Mouse (Mus musculus): ENCODE measurements around the gene Snx29. TPM values are rescaled to one million over a fixed set of nuclear protein-coding genes. Genes with fewer than 3 reads are reported as not detected.
A peak's percentile ranks its signal among the peaks of the same experiment; 100 is the strongest.

Gene Snx29
- polyA plus RNA-seq, 1 experiment from 2014 or later: 10.2 TPM

GRCm38 (mm10) chr16:11638739-11639138, 316.0 kb downstream of the Snx29 start:
- H3K9ac ChIP-seq (ENCODE audit: low read length): no peak overlapping the region
- ATAC-seq (ENCODE audit: insufficient read depth, low FRiP score): no peak
- peaks cover 8% of the 10 kb centered on the region; the same call in 1 of the 2 replicates for H3K4me1 ChIP-seq (ENCODE audit: control insufficient read depth, insufficient read depth, low read length)
- H3K27ac ChIP-seq (ENCODE audit: low read length): no peak overlapping the region
- H3K27me3 ChIP-seq (ENCODE audit: control insufficient read depth, insufficient read depth, low read length): no peaks in the 10 kb centered on the region
- H3K9me3 ChIP-seq (replicated peaks; ENCODE audit: control insufficient read depth, low read length): no peaks in the 10 kb centered on the region
- 68% methylated on average over 1 of the region's 1 CpGs for WGBS
- H3K36me3 ChIP-seq (ENCODE audit: control insufficient read depth, insufficient read depth, low read length): no peaks in the 10 kb centered on the region
- H3K4me3 ChIP-seq (replicated peaks; ENCODE audit: low read length): no peak overlapping the region
- no peak overlapping the region for H3K4me2 ChIP-seq (ENCODE audit: low read depth, low read length)

GRCm38 (mm10) chr16:11639936-11640335, 317.2 kb downstream of the Snx29 start:
- H3K9ac ChIP-seq (ENCODE audit: low read length): no peak overlapping the region
- ATAC-seq (ENCODE audit: insufficient read depth, low FRiP score): no peak
- H3K27ac ChIP-seq (ENCODE audit: low read length): no peak overlapping the region
- no peaks in the 10 kb centered on the region for H3K9me3 ChIP-seq (replicated peaks; ENCODE audit: control insufficient read depth, low read length)
- H3K4me2 ChIP-seq (ENCODE audit: low read depth, low read length): no peak overlapping the region
- H3K4me3 ChIP-seq (replicated peaks; ENCODE audit: low read length): no peak overlapping the region
- H3K36me3 ChIP-seq (ENCODE audit: control insufficient read depth, insufficient read depth, low read length): no peaks in the 10 kb centered on the region
- WGBS: 92% methylated on average over 8 of the region's 8 CpGs
- H3K4me1 ChIP-seq (ENCODE audit: control insufficient read depth, insufficient read depth, low read length): peaks cover 8% of the 10 kb centered on the region; the same call in 1 of the 2 replicates
- H3K27me3 ChIP-seq (ENCODE audit: control insufficient read depth, insufficient read depth, low read length): no peaks in the 10 kb centered on the region

- H3K27me3 ChIP-seq (ENCODE audit: control insufficient read depth, insufficient read depth, low read length): no peaks in the 10 kb centered on the region
- H3K4me3 ChIP-seq (replicated peaks; ENCODE audit: low read length): no peak overlapping the region
- no peaks in the 10 kb centered on the region for H3K36me3 ChIP-seq (ENCODE audit: control insufficient read depth, insufficient read depth, low read length)
- 68% methylated on average over 6 of the region's 6 CpGs for WGBS
- H3K4me2 ChIP-seq (ENCODE audit: low read depth, low read length): no peak overlapping the region
- ATAC-seq (ENCODE audit: insufficient read depth, low FRiP score): no peak
- no peaks in the 10 kb centered on the region for H3K9me3 ChIP-seq (replicated peaks; ENCODE audit: control insufficient read depth, low read length)
- no peaks in the 10 kb centered on the region; the same call in 1 of the 2 replicates for H3K4me1 ChIP-seq (ENCODE audit: control insufficient read depth, insufficient read depth, low read length)
- H3K9ac ChIP-seq (ENCODE audit: low read length): no peak overlapping the region
- no peak overlapping the region for H3K27ac ChIP-seq (ENCODE audit: low read length)
Measured at GRCm38 (mm10) chr16:11643603-11644002, 320.9 kb downstream of the Snx29 start.

- H3K27ac ChIP-seq (ENCODE audit: low read length): no peak overlapping the region
- 75% methylated on average over 2 of the region's 2 CpGs for WGBS
- H3K4me3 ChIP-seq (replicated peaks; ENCODE audit: low read length): no peak overlapping the region
- no peak overlapping the region for H3K4me2 ChIP-seq (ENCODE audit: low read depth, low read length)
- no peaks in the 10 kb centered on the region; the same call in 1 of the 2 replicates for H3K4me1 ChIP-seq (ENCODE audit: control insufficient read depth, insufficient read depth, low read length)
- ATAC-seq (ENCODE audit: insufficient read depth, low FRiP score): no peak
- H3K36me3 ChIP-seq (ENCODE audit: control insufficient read depth, insufficient read depth, low read length): no peaks in the 10 kb centered on the region
- H3K9ac ChIP-seq (ENCODE audit: low read length): no peak overlapping the region
- H3K27me3 ChIP-seq (ENCODE audit: control insufficient read depth, insufficient read depth, low read length): no peaks in the 10 kb centered on the region
- no peaks in the 10 kb centered on the region for H3K9me3 ChIP-seq (replicated peaks; ENCODE audit: control insufficient read depth, low read length)
Measured at GRCm38 (mm10) chr16:11644399-11644798, 321.7 kb downstream of the Snx29 start.

- no peaks in the 10 kb centered on the region for H3K9me3 ChIP-seq (replicated peaks; ENCODE audit: control insufficient read depth, low read length)
- H3K27ac ChIP-seq (ENCODE audit: low read length): peak overlapping the region; percentile 1; the same call in 1 of the 2 replicates
- H3K36me3 ChIP-seq (ENCODE audit: control insufficient read depth, insufficient read depth, low read length): no peaks in the 10 kb centered on the region
- no peaks in the 10 kb centered on the region; the same call in 1 of the 2 replicates for H3K4me1 ChIP-seq (ENCODE audit: control insufficient read depth, insufficient read depth, low read length)
- ATAC-seq (ENCODE audit: insufficient read depth, low FRiP score): peak; percentile 25; the same call in 1 of the 2 replicates
- WGBS: 6% methylated on average over 4 of the region's 4 CpGs
- H3K9ac ChIP-seq (ENCODE audit: low read length): no peak overlapping the region
- no peak overlapping the region for H3K4me2 ChIP-seq (ENCODE audit: low read depth, low read length)
- H3K27me3 ChIP-seq (ENCODE audit: control insufficient read depth, insufficient read depth, low read length): no peaks in the 10 kb centered on the region
- no peak overlapping the region for H3K4me3 ChIP-seq (replicated peaks; ENCODE audit: low read length)
Measured at GRCm38 (mm10) chr16:11645668-11646067, 323.0 kb downstream of the Snx29 start.

- no peak overlapping the region for H3K9ac ChIP-seq (ENCODE audit: low read length)
- no peak for ATAC-seq (ENCODE audit: insufficient read depth, low FRiP score)
- H3K27me3 ChIP-seq (ENCODE audit: control insufficient read depth, insufficient read depth, low read length): no peaks in the 10 kb centered on the region
- WGBS: 76% methylated on average over 4 of the region's 4 CpGs
- no peak overlapping the region for H3K27ac ChIP-seq (ENCODE audit: low read length)
- H3K4me2 ChIP-seq (ENCODE audit: low read depth, low read length): no peak overlapping the region
- no peaks in the 10 kb centered on the region; the same call in 1 of the 2 replicates for H3K4me1 ChIP-seq (ENCODE audit: control insufficient read depth, insufficient read depth, low read length)
- no peaks in the 10 kb centered on the region for H3K9me3 ChIP-seq (replicated peaks; ENCODE audit: control insufficient read depth, low read length)
- H3K4me3 ChIP-seq (replicated peaks; ENCODE audit: low read length): no peak overlapping the region
- no peaks in the 10 kb centered on the region for H3K36me3 ChIP-seq (ENCODE audit: control insufficient read depth, insufficient read depth, low read length)
Measured at GRCm38 (mm10) chr16:11646745-11647289, 324.1 kb downstream of the Snx29 start.

- no peak for ATAC-seq (ENCODE audit: insufficient read depth, low FRiP score)
- Histone ChIP-seq H3K9ac (ENCODE audit: low read length) (0 out of 2 replicates have a peak overlapping the region, but pooled peaks have one; percentile 14), H3K27ac (ENCODE audit: low read length) (no peak overlapping the region), H3K4me3 (replicated peaks; ENCODE audit: low read length) (no peak overlapping the region), H3K9me3 (replicated peaks; ENCODE audit: control insufficient read depth, low read length) (no peaks in the 10 kb centered on the region), H3K4me2 (ENCODE audit: low read depth, low read length) (no peak overlapping the region), H3K36me3 (ENCODE audit: control insufficient read depth, insufficient read depth, low read length) (no peaks in the 10 kb centered on the region), H3K4me1 (ENCODE audit: control insufficient read depth, insufficient read depth, low read length) (no peaks in the 10 kb centered on the region; the same call in 1 of the 2 replicates), H3K27me3 (ENCODE audit: control insufficient read depth, insufficient read depth, low read length) (no peaks in the 10 kb centered on the region)
- 85% methylated on average over 1 of the region's 1 CpGs for WGBS
Measured at GRCm38 (mm10) chr16:11648169-11648688, 325.5 kb downstream of the Snx29 start.

GRCm38 (mm10) chr16:11652686-11653366, 330.1 kb downstream of the Snx29 start:
- Histone ChIP-seq H3K27ac (ENCODE audit: low read length) (no peak overlapping the region), H3K27me3 (ENCODE audit: control insufficient read depth, insufficient read depth, low read length) (no peaks in the 10 kb centered on the region), H3K36me3 (ENCODE audit: control insufficient read depth, insufficient read depth, low read length) (no peaks in the 10 kb centered on the region), H3K9ac (ENCODE audit: low read length) (no peak overlapping the region), H3K4me3 (replicated peaks; ENCODE audit: low read length) (no peak overlapping the region), H3K4me2 (ENCODE audit: low read depth, low read length) (no peak overlapping the region), H3K4me1 (ENCODE audit: control insufficient read depth, insufficient read depth, low read length) (no peaks in the 10 kb centered on the region), H3K9me3 (replicated peaks; ENCODE audit: control insufficient read depth, low read length) (no peaks in the 10 kb centered on the region)
- ATAC-seq (ENCODE audit: insufficient read depth, low FRiP score): no peak
- WGBS: 74% methylated on average over 2 of the region's 2 CpGs

- H3K36me3 ChIP-seq (ENCODE audit: control insufficient read depth, insufficient read depth, low read length): no peaks in the 10 kb centered on the region
- no peak overlapping the region for H3K9ac ChIP-seq (ENCODE audit: low read length)
- ATAC-seq (ENCODE audit: insufficient read depth, low FRiP score): no peak
- 83% methylated on average over 3 of the region's 3 CpGs for WGBS
- H3K4me3 ChIP-seq (replicated peaks; ENCODE audit: low read length): no peak overlapping the region
- no peaks in the 10 kb centered on the region for H3K27me3 ChIP-seq (ENCODE audit: control insufficient read depth, insufficient read depth, low read length)
- H3K4me1 ChIP-seq (ENCODE audit: control insufficient read depth, insufficient read depth, low read length): no peaks in the 10 kb centered on the region
- H3K4me2 ChIP-seq (ENCODE audit: low read depth, low read length): no peak overlapping the region
- no peak overlapping the region for H3K27ac ChIP-seq (ENCODE audit: low read length)
- no peaks in the 10 kb centered on the region for H3K9me3 ChIP-seq (replicated peaks; ENCODE audit: control insufficient read depth, low read length)
Measured at GRCm38 (mm10) chr16:11655893-11656292, 333.2 kb downstream of the Snx29 start.
